Mouse (Mus musculus) monocyte, adult 2 months (primary cell): ENCODE results near the gene Epb42.
A peak's percentile ranks its signal among the peaks of the same experiment; 100 is the strongest.
"Not testable (repeated sequence)": the region's sequence is repeated elsewhere in the genome, so short reads cannot be mapped to it uniquely, and the experiment has no call there.

Experiments
- DNase-seq, 2 experiments: peaks; one replicate each; pipeline ENCODE4 v3.0.0; 2022; ENCODE audit warnings: low spot score in 2 of 2, low read depth in 1 of 2

Epb42 gene

DNA sequence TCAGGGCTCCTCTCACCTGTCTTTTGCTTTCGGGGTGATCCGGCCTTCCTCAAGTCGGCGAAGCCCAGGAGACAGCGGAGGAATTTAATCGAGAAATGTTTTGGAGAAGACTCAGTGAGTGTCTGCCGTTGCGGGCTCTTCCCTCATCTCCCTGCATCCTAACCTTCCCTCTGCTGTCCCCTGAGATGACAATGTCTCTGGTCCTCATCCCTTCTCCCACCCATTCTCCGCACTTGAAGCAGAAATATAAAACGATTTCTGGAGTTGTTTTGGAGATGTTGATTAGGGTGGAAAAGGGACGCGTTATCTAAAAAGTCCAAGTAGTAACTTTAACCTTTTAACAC lies 28.2 kb downstream of the Epb42 start:
- DNase-seq = no peak

DNA sequence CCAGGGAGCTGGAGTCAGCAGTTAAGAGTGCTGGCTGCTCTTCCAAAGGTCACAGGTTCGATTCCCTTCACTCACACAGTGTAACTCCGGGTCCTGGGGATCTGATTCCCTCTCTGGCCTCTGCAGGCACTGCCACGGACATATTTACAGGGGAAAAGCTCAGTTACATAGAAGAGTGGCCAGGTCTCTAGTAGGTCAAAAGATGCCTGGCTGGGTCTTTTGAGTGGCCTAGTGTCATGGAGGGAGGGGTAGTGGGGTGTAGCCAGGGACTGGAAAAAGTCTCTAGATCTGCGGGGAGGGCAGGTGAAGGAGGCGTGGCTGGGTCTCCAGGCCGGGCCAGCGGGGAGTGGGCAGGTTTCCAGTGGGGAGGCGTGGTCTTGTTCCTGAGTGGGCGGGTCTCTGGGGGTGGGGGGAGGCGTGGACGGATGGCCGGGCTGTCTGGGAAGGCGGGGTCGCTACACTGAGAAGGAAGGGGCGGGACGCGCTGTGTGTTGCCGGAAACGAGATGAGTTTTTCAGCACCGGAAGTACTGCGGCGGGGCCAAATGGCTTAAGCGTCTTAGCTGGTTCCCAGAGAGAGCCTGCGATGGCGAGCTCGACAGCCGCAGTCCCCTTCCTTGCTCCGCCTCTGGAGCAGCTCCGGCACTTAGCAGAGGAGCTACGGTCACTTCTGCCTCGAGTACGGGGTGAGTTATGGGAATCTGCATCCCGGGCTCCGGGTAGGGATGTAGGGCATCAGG lies 28.8 kb downstream of the Epb42 start, which contains the start of gene Ccndbp1:
Ccndbp1 (plus strand) TSS at position 479 of the 739 bp plus-strand sequence.
- peak; percentile 62 to 78 for DNase-seq

DNA sequence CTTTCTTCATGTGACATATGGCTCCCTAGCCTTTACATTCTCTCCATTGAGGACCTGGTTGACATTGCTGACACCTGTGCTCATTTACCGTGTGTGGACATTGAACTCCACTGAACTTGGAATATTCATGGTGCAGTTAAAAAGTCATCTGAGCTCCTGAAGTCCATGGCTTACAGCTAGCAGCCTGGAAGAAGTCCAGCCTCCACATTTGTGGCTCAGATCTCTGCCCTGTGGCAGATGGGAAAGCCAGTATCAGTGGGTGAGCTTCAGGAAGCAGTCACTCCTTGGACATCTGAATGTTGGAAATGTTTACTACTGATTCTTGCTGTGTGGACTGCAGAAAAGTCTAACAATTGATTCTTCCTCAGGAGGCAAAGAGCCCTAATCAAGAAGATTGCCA lies 29.9 kb downstream of the Epb42 start:
- no peak for DNase-seq

DNA sequence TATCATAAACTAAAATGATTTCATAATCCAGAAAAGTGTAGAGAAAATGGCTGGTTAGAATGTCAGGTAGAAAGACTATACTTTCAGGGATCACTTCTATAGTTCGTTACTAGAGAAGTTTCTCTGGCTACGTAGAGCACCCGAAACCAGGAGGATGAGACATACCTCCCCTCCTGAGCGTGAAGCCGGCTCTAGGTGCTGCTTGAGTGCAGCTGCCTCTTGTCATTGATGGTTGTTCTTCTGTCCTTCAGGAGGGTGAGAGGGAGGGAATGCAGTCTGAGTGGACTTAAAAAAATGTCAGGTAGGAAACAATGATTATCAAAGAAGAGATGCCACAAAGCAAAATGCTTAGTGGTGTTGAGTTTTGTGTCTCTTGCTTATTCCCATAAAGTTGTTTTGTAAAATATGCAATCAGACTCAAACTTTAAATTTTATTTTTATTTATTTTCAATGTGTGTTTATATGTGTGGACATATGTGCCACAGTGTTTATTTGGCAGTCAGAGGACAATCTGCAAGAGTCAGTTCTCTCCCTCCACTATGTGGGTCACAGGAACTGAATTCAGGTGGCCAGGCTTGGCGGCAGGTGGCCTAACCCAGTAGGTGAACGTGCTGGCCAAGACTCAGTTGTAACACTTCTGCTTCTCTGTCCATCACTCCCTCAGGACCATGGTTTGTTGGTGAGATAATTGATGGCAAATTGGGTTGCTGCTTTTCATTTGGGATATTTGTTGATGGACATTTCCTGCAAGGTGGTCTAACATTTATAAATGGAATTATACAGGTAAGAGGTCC lies 32.7 kb downstream of the Epb42 start:
- no peak for DNase-seq

DNA sequence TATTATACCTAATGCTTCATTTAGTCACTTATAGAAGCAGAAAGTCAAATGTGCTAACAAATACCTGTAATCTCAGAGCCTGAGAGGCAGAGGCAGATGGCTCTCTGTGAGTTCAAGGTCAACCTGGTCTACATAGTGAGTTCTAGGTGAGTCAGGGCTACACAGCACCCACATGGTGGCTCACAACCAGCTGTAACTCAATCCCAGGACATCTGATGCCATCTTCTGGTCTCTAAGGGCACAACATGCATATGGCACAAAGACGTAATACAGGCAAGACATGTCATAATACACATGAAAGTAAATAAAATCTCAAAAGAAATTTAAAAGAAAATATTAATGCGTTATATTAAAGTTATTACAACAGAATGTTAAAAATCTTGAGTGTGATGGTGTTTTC lies 33.3 kb downstream of the Epb42 start:
- DNase-seq = no peak

DNA sequence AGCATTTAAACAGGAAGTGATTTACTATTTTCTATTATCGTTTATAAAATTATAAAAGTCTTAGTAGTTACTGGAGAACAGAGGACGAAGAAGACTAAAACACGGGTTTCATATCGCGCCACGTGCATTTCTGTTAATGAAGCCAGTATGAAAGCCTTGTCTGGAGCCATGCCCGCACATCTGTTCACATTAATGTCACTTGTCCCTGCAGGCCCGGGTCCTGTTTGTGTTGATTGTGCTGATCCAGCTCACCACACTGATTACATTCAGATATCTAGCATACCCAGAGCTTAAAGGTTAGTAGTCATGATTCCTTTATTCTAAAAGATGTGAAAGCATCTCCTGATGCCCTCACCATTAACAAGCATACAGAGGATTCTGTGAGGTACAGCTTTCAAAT lies 38.0 kb downstream of the Epb42 start:
- no peak for DNase-seq

DNA sequence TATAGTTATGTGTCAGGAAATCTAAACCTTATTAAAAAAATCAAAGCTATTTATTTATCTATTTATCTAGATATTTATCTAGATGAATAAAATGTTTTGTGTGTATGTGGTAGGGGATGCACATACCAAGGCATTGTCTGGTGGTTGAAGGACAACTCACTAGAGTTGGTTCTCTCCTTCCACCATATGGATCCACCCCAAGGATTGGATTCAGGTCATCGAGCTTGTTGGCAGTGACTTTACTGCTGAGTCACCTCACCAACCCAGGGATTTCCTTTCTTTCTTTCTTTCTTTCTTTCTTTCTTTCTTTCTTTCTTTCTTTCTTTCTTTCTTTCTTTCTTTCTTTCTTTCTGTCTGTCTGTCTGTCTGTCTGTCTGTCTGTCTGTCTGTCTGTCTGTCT lies 40.3 kb downstream of the Epb42 start:
- not testable (repeated sequence) for DNase-seq

DNA sequence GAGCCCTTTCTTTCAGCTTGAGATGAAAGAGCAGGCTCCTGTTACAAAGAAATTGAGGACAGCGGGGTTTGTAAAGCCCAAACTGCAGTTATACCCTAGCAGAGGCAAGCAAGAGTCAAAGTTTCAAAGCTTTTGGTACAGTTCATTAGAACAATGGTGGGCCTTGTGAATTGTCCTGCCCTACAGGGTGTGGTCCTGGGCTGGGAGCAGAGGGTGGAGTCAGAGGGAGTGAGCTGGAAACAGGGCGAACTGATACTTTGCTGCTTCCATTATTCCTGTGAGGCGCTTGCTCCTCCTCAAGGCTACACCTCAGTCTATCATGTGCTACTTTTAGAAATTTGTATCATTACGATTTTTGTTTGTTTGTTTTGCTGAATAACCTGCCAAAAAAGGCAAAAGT lies 45.7 kb downstream of the Epb42 start:
- no peak for DNase-seq

DNA sequence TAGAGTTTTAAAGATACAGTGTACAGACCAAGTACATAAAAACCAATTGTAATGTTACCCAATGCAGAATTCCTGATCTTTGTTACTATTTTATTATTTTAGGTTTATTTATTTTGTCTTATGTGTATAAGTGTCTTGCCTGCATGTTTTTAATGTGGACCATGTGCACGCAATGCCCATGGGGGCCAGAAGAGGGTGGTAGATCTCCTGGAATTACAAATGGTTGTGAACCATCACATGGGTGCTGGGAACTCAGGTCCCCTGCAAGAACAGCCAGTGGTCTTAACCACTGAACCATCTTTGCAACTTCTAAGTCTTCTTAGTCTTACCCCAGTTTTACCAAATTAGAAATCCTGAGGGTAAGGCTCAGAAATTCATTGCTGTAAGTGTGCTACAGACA lies 51.6 kb downstream of the Epb42 start:
- DNase-seq = no peak

DNA sequence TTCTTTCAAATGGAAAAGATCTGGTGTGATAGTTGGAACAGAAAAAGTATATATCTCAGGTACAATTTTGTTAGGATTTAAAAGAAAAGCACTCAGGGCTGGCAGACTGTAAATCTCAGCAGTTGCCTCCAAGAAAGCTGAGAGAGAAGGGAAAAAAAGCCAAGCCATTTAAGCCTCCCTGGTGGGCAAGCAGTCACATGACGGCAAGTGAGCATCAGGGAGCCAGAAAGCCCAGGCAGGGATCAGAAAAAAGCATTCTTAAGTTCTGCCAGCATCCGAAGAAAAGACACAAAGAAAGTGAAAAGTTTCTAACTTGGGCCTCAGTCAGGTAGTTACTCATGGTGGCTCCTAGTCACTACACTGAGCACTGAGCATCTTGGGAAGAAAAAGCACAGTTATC lies 53.3 kb downstream of the Epb42 start:
- no peak for DNase-seq

DNA sequence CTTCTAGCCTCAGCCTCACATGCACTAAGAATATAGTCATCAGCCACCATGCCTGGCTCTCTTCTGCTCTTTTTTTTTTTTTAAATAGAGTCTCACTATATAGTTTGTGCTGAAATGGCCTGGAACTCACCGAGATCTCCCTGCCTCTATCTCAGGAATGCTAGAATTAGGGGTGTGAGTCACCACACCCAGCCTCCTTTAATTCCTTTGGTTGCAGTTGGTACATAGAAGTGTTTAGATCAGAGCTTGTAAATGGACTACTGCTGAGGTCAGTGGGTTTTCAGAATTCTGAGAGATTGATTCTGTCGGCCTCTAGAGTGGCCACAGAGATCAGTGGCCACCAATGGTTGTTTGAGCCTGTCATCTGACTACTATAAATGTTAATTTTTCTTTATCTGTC lies 56.0 kb downstream of the Epb42 start:
- DNase-seq = no peak

DNA sequence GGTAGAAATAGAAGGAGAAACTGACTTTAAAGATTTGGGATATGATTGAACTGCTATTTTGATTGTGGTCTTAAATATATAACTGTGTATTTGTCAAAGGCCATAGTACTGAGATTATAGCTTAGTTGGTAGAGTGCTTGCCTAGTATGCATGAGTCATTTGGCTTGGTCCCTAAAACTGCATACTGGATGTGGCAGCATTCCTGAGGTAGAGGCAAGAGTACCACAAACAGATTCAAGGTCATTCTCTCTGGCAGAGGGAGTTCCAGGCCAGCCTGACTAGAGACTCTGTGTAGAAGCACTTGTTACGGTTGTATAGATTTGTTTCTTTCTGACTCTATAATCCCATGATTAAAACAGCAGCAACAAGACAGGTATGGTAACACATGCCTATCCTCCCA lies 57.1 kb downstream of the Epb42 start:
- DNase-seq = no peak

DNA sequence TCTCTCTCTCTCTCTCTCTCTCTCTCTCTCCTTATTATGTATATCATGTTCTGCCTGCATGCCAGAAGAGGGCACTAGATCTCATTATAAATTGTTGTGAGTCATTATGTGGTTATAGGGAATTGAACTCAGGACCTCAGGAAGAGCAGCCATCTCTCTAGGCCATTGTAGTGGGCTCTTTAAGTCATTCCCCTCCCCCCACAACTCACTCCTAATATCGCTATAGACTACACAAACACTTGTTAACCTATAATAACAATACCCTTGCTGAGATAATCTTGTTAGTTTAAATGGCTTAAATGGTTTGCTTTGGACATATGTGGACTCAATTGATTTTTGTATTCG lies 58.2 kb downstream of the Epb42 start:
- DNase-seq = no peak

DNA sequence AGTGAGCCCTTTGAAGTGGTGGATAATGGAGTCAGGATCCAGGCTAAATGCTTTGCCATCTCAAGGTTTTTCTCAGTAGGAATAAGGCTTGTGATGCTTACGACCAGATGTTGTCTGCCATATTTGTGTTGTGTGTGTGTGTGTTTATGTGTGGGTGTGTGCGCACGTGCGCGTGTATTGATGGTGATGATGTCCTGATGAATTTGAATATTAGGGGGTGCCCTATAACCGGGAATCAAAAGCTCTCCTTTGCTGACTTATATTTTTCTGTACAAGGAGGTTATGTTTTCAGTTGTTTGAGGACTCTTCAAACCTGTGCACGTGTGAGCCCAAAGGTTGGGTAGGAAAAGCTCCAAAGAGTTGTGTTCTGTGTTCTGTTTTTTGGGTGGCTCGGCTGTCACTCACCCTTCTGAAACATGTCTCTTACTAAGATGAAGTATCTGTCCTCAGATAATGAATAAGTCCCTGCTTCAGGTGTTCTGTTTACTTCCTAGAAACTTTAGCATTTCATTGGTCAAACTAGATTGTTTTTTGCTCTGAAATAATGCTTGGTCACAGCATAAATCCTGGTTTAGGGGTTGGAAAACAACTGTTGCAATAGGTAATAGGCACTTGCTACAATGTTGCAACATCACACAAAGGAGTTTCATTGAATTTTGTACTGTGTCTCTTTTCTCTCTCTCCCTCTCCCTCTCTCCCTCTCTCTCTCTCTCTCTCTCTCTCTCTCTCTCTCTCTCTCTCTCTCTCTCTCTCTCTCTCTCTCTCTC lies 58.8 kb downstream of the Epb42 start:
- DNase-seq = no peak

DNA sequence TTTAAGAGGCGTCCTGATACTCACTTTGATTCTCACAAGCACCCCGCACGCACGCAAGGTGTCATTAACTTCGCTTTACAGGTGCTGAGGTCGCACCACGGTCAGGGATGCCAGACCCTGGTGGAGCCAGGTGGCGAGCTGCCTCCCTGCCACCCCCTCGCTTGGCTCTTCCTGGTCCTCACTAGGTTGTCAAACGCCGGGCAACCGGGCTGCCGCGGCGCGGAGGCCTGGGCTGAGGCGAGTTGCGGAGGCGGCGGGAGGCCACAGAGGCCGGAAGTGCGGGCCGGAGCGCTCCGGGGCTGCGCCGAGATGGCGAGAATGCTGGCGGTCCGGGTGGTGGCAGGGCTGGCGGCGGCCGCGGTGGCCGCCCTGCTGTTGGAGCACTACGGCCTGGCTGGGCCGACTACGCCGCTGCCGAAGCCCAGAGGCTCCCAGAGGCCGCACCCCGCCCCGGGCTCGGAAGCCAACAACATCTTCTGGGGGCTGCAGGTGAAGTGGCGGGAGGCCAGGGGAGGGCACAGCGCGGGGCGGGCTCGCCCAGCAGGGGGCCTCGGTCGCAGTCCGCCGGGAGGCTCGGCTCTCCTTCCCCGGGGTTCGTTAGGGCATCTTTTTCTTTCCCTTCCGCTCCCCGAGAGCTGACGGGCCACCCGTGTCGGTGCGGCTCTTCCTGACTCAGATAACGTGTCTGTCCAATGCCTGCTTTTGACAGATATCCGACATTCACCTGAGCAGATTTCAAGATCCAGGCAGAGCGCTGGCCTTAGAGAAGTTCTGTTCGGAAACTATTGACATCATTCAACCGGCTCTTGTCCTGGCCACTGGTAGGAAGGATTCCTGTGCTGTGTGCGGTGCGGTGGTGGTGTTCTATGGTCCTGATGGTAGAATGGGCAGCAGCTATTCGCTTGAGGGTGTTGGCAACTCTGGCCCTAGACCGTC lies 59.6 kb downstream of the Epb42 start, which contains the start of gene Tmem62:
Tmem62 (plus strand) TSS at position 28 of the 936 bp plus-strand sequence.
- DNase-seq = peak in 1 of 2 experiments; percentile 56

DNA sequence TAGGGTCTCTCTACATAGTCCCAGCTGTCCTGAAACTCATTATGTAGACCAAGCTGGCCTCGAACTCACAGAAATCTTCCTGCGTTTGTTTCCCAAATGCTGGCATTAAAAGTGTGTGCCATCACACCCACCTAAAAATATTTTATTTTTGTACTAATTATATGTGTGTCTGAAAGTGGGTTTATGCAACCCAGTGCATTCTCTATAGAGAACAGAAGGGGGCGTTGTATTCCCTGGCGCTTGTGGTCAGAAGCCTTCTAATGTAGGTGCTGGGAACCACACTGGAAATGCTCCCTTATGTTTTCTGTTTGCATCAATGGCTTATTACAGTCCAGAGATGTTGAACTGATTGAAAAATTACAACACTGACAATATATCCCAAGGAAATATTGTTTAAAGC lies 60.6 kb downstream of the Epb42 start:
- no peak for DNase-seq

DNA sequence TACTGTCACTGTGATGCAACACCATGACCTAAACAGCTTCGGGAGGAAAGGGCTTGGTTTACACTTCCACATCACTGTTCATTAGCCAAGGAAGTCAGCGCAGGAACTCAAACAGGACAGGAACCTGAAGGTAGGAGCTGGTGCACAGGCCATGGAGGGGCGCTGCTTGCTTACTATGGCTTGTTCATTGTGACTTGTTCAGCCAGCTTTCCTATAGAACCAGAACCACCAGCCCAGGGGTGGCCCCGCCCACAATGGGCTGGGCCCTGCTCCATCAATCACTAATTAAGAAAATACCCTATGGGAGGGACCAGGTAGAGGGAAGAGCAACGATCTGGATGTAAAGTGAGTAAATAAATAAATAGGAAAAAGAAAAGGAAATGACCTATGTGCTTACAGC lies 63.9 kb downstream of the Epb42 start:
- no peak for DNase-seq

DNA sequence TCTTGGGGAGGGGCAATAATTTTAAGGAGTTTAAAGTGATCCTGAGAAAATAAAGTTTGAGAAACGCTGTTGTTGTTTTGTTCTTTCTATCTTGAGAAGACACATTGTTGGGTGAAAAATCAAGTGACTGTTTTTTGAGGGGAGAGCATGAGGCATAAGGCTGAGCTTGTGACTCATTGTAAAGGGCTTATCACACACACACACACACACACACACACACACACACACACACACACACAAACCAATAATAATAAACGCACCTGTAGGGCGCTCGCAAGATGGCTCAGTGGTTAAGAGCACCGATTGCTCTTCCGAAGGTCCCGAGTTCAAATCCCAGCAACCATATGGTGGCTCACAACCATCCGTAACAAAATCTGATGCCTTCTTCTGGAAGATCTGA lies 64.6 kb downstream of the Epb42 start:
- not testable (repeated sequence) for DNase-seq

DNA sequence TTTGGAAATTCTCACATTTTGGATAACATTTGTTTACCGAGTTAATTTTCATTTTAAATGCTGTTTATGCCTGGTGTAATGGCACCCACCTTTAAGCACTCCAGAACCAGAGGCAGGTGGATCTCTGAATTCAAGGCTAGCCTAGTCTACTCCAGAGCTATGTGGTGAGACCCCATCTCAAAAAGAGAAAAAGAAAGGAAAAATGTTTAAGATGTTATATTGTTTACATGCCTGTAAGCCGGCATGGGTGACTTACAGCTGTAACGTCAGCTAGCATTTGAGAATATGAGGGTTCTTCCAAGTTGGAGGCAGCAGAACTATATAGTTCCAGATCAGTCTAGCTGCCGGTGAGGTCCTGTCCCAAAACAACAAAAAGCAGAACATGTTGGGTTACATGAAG lies 65.1 kb downstream of the Epb42 start:
- DNase-seq = no peak

DNA sequence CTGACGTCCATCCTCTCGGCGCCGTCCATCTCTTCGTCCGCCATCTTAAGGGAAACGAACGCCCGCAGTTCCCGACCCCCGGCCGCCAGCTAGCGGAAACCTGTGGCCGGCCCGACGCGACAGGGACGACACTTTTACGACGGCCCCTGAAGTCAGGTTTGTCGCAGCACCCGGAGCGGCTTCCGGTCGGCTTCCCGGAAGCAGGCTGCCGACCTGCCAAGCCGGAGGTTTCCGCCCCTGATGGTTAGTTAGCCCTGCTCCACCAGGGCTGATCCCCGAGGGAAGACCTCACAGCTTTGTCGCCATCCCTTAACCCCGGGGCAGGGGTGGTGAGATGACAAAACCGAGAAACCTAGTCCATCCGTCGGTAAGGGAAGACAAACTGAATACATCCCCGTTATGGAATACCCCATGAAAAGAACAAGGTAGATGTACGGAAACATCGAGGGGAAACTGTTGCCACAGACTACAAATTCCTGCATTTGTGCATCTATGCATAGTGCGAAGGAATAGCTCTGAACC lies 66.3 kb downstream of the Epb42 start, which contains the start of gene Ubr1:
Ubr1 (minus strand) TSS at position 157 of the 522 bp plus-strand sequence.
- DNase-seq = peak; percentile 68 to 72
